Mouse (Mus musculus) forebrain, postnatal 0 days (tissue): ENCODE results near the gene Bmp10. TPM values are rescaled to one million over a fixed set of nuclear protein-coding genes. Genes with fewer than 3 reads are reported as not detected.
"Not testable (repeated sequence)": the region's sequence is repeated elsewhere in the genome, so short reads cannot be mapped to it uniquely, and the experiment has no call there.

Source experiments
- ATAC-seq: fragments of 200-750 bp; cut with Nextera tagmentation; 2 replicates; pipeline ENCODE4 v1.8.0; 2017; ENCODE audit warnings: mild to moderate bottlenecking, moderate library complexity
- DNase-seq: peaks from one replicate; pipeline ENCODE4 v3.0.0-alpha.2; 2015
- H3K27ac ChIP-seq: fragments of 300-500 bp; sonication (generic); 2 replicates; pipeline ENCODE4 v1.5.1; 2014; ENCODE audit warnings: low read depth, mild to moderate bottlenecking, antibody characterized with exemption, low read length, moderate library complexity, mixed read lengths
- H3K27me3 ChIP-seq: fragments of 300-500 bp; sonication (generic); 2 replicates; pipeline ENCODE4 v1.6.1; 2014; ENCODE audit warnings: mild to moderate bottlenecking, low read length, mixed read lengths; ENCODE audit not compliant: insufficient read depth
- H3K36me3 ChIP-seq: fragments of 300-500 bp; sonication (generic); 2 replicates; pipeline ENCODE4 v1.6.1; 2014; ENCODE audit warnings: mild to moderate bottlenecking, moderate library complexity; ENCODE audit not compliant: insufficient read depth
- H3K4me1 ChIP-seq: fragments of 300-500 bp; sonication (generic); 2 replicates; pipeline ENCODE4 v1.6.1; 2014; ENCODE audit warnings: antibody characterized with exemption; ENCODE audit not compliant: insufficient read depth
- H3K4me2 ChIP-seq: fragments of 300-500 bp; sonication (generic); 2 replicates; pipeline ENCODE4 v1.6.1; 2014; ENCODE audit warnings: low read depth, mild to moderate bottlenecking, moderate library complexity
- H3K4me3 ChIP-seq: fragments of 300-500 bp; sonication (generic); 2 replicates; pipeline ENCODE4 v1.5.1; 2014; ENCODE audit warnings: low read depth, low read length, mixed read lengths
- H3K9ac ChIP-seq: fragments of 300-500 bp; sonication (generic); 2 replicates; pipeline ENCODE4 v1.6.1; 2014; ENCODE audit warnings: mild to moderate bottlenecking
- H3K9me3 ChIP-seq: fragments of 300-500 bp; sonication (generic); 2 replicates; pipeline ENCODE4 v1.6.1; 2016; ENCODE audit warnings: low read length
- CTCF ChIP-seq: sonication (generic); IDR thresholded peaks from 2 replicates; pipeline ENCODE4 v1.5.1; 2016; ENCODE audit warnings: antibody characterized with exemption, control low read depth, low read depth
- WGBS: fragments of 180-500 bp; shearing (Covaris S2); extraction: QIAGEN DNeasy Blood & Tissue Kit; methylation state at CpG from one replicate; pipeline ENCODE4 v1.1.7; 2014; 5-methylcytosine and 5-hydroxymethylcytosine counted together
- polyA plus RNA-seq: library from polyadenylated mRNA; unstranded; fragments of >200 nt; fragmentation: Nextera tagmentation; extraction: Ambion mirVana; gene quantifications from 2 replicates; pipeline ENCODE4 v1.2.1, GENCODE M21; 2015
- total RNA-seq: library from RNA; depleted of rRNA; stranded (reverse); fragments of >200 nt; gene quantifications from 2 replicates; pipeline ENCODE4 v1.2.3, GENCODE M21; 2014

Gene Bmp10
- total and polyA plus RNA-seq, 2 experiments from 2014 or later: not detected

DNA sequence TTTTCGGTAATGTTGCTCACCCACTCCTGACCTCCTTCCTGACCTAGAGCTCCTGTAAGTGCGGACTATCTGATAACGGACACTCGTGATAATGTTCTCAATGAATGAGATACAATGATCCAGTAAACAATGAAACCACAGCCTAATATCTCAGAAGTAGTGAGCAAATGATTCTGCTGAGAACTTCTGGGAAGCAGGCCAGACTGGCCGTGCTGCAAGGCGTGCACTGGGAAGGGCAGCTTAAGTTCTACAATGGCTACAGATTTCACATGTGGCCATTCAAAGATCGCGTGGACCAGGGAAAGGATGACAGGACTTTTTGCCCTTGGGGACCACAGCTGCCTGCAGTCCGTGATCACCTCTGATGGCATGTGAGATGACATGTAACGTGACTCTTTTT, 39.6 kb downstream of the Bmp10 start:
- no peak for DNase-seq
- H3K4me1 ChIP-seq: no peaks in the 10 kb centered on the region
- no peak overlapping the region for H3K9ac ChIP-seq
- no peaks in the 10 kb centered on the region for H3K36me3 ChIP-seq
- H3K9me3 ChIP-seq: no peaks in the 10 kb centered on the region
- no peak overlapping the region for H3K4me2 ChIP-seq
- H3K27ac ChIP-seq: no peak overlapping the region
- TF ChIP-seq CTCF: no peak
- H3K4me3 ChIP-seq: no peak overlapping the region
- WGBS: 71% methylated on average over 10 of the region's 10 CpGs
- H3K27me3 ChIP-seq: no peaks in the 10 kb centered on the region
- no peak for ATAC-seq

DNA sequence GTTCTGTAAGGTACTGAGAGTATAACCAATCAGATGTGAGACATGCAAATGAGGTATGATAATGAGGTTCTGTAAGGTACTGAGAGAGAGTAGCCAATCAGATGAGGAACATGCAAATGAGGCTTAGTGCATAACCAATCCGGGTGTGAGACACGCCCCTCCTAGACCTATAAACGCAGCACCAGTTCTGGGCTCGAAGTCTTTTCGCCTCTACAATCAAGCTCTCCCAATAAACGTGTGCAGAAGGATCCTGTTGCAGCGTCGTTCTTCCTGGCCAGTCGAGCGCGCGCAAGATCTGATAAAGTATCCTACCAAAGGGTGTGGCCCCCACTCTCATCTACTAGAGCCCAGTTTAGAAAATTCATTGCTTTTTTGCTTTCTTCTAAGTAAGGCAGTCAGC, 41.3 kb downstream of the Bmp10 start:
- not testable (repeated sequence) for ATAC-seq, H3K4me2 ChIP-seq, H3K27me3 ChIP-seq, H3K4me3 ChIP-seq, DNase-seq, H3K4me1 ChIP-seq, H3K9me3 ChIP-seq, H3K36me3 ChIP-seq, H3K9ac ChIP-seq, H3K27ac ChIP-seq
- WGBS: 89% methylated on average over 12 of the region's 12 CpGs

DNA sequence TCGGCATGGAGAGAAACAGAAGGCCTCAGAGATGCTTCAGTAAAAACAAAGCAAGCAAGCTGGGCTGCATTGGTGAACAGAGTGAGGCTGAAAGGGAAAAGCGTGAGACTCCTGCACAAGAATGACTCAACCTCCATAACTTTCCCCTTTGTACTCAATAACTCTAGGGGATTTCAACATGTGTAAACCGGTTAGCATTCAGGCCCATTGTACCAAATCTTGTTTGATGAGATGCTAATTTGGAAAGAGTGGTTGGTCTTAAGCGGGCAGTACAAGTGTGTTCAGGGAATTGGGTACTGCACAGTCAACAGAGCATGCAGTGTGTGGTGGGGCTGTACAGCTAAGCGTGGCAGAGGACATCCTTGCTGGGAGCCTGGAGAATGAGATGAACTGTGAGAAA, 46.4 kb downstream of the Bmp10 start:
- WGBS: 72% methylated on average over 5 of the region's 5 CpGs
- Histone ChIP-seq H3K36me3 (no peaks in the 10 kb centered on the region), H3K9ac (no peak overlapping the region), H3K27ac (no peak overlapping the region), H3K4me2 (no peak overlapping the region), H3K9me3 (no peaks in the 10 kb centered on the region), H3K4me3 (no peak overlapping the region), H3K4me1 (no peaks in the 10 kb centered on the region), H3K27me3 (no peaks in the 10 kb centered on the region)
- no peak for TF ChIP-seq CTCF
- no peak for ATAC-seq
- no peak for DNase-seq

DNA sequence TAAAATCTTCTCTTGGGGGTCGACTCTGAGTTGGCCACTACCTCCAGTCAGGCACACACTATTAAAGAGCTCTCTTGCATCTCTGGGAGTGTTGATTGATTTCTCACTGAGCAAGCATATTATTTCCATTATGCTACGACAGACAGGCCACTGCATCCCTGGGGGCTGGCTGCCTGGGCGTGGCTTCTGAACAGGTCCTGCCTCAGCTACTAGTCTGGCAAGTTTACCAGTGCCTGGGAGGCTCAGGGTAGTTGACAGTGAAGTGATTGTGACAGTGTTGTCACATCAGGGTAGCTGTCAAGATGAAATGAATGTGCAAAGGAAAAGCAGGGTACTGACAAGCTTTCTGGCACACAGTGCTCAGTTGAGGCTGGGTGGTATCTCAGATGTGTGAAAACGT, 50.1 kb downstream of the Bmp10 start:
- 45% methylated on average over 4 of the region's 4 CpGs for WGBS
- Histone ChIP-seq H3K36me3 (no peaks in the 10 kb centered on the region), H3K27me3 (no peaks in the 10 kb centered on the region), H3K4me2 (no peak overlapping the region), H3K4me3 (no peak overlapping the region), H3K9ac (no peak overlapping the region), H3K27ac (no peak overlapping the region), H3K4me1 (no peaks in the 10 kb centered on the region), H3K9me3 (no peaks in the 10 kb centered on the region)
- TF ChIP-seq CTCF: no peak
- DNase-seq (no peak), ATAC-seq (peak; percentile 56; the same call in 1 of the 2 replicates)

DNA sequence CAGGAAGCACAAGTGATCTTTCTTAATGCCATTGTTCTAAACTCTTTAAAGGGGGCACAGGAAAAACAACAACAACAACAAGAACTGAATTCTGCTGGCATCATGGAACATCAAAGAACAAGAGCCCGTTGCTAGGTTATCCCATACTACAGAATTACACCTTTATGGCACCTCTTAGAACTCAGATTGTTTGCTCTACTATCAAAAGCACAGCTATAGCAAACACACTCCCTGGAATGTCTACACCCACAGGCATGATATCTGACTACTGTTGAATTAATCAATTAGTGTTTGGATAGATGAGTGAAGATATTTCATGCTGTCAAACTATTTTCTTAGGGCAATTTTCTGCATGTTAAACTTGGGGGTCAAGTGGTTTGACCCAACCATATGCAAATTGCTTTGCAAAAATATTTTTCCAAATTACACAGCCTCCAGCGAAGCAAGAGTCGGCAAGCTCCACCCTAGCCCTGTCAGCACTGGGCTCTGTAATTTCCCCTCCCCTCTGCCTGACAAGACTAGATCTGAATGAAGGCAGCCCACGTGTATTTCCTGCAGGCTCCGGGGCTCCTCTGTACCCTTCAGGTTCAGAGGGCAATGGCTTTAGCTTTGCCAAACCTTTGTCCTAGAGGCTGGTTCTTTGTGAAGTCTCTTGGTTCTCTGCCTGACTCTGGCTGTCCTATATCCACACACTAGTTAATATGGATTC, 50.7 kb downstream of the Bmp10 start:
- no peaks in the 10 kb centered on the region for H3K9me3 ChIP-seq
- WGBS: 66% methylated on average over 5 of the region's 5 CpGs
- H3K27ac ChIP-seq: no peak overlapping the region
- no peaks in the 10 kb centered on the region for H3K36me3 ChIP-seq
- H3K4me3 ChIP-seq: no peak overlapping the region
- no peaks in the 10 kb centered on the region for H3K4me1 ChIP-seq
- ATAC-seq (no peak), DNase-seq (no peak)
- no peaks in the 10 kb centered on the region for H3K27me3 ChIP-seq
- TF ChIP-seq CTCF: no peak
- H3K9ac ChIP-seq: no peak overlapping the region
- no peak overlapping the region for H3K4me2 ChIP-seq

DNA sequence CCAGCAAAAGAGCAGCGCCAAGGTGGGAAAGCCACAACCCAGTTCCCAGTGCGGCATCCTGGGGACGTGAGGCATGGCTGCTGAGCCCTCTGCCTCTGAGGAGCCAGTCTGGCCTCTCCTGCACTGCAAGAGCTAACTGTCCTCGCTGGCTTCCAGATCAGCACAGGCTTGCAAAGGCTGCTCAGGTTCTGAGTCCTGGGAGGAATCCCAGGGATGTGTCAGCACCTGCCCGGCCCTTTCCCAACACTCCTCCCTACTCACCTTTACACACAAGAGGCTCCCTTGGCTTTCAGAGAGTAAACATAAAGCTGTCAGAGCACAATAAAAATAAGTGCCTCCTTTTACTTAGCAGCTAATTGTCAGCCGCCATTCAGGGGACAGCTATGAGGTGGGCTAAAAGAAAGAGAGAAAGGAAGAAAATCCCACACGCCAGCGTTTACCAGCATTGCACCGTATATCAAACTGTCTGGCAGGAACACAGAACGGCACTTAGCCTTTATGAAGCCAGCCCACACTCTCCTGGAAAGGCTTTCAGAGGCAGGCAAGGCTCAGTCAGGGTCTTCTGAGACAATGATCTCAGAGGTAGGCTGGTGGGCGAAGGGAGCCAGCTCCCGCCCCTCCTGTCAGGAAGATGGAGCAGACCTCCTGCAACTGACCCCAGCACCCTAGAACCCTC, 54.6 kb downstream of the Bmp10 start:
- no peak for DNase-seq
- no peaks in the 10 kb centered on the region for H3K4me1 ChIP-seq
- no peaks in the 10 kb centered on the region for H3K27me3 ChIP-seq
- H3K36me3 ChIP-seq: no peaks in the 10 kb centered on the region
- H3K9ac ChIP-seq: no peak overlapping the region
- no peak overlapping the region for H3K4me2 ChIP-seq
- H3K27ac ChIP-seq: no peak overlapping the region
- ATAC-seq: no peak
- no peak for TF ChIP-seq CTCF
- 54% methylated on average over 12 of the region's 12 CpGs for WGBS
- H3K9me3 ChIP-seq: no peaks in the 10 kb centered on the region
- H3K4me3 ChIP-seq: no peak overlapping the region

DNA sequence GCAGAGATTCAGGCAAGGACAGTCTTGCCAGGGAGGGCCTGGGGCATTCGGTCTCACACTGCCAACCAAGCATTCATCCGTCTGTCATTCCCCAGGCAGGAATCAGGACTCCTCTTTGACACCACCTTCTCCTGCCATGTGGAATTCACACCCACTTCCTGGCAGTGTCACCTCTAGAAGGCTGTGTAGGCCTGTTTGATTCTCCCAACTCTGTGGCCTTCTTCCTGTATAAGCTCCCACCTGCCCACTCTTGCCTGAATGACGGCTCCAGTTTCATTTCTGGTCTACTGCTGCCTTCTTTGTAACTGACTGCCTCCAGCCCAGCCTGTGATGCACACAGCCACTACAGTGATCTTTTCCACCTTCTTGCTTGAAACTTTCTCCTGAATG, 55.1 kb downstream of the Bmp10 start:
- H3K4me2 ChIP-seq: no peak overlapping the region
- no peak overlapping the region for H3K27ac ChIP-seq
- H3K27me3 ChIP-seq: no peaks in the 10 kb centered on the region
- no peaks in the 10 kb centered on the region for H3K36me3 ChIP-seq
- H3K4me3 ChIP-seq: no peak overlapping the region
- no peaks in the 10 kb centered on the region for H3K4me1 ChIP-seq
- TF ChIP-seq CTCF: no peak
- no peak overlapping the region for H3K9ac ChIP-seq
- H3K9me3 ChIP-seq: no peaks in the 10 kb centered on the region
- ATAC-seq: no peak
- DNase-seq: no peak
- WGBS: 75% methylated on average over 3 of the region's 3 CpGs
